Mouse (Mus musculus): ENCODE measurements at regions not wholly inside any gene's neighbourhood (a gene's known extent, or its start where the extent isn't known, plus 50 kb on each side); places are given as distances from the start of the nearest gene placed in this dataset.

DNA sequence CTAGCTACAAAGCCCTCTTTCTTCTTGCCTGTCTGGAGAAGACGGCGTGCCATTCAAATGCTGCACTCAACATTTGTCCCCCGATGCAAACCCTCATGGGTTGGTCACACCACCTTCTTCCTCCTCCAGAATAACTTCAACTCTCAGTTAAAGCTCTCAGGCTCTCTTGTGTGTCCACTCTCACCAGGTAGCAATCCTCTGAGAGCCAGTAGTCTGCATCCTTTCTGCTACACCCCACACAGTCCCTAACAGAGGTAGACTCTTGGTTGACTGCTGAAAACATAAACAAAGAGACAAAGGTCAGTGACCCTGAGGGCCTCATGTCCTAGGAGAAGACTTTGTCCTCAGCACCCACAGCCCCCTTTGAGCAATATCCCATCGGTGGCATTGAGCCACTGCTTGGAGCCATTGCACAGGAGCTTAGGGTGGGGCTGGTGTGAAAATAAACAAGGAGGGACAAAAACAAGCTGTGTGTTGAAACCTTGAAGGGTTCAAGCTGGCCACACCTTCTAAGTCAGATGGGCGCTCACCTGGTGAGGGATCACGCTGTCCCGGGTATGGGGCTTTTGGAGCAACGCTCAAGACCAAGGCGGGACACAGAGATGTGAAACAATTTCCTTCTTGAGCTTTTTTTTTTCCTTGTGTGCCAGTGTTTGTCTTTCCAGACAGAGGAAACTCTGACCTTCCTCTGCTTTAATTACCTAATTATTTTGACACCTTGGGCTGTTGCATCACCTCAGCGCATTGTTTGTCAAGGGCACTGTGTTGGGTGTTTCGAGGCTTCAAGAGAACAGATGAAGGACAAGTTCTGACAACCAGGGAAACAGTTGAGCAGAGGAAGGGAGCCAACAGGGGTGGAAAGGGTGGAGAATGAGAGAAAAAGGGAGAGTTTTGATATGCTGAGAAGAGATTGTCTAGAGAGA, 101.4 kb upstream of the Bcl6 start:
- no peak for DNase-seq

DNA sequence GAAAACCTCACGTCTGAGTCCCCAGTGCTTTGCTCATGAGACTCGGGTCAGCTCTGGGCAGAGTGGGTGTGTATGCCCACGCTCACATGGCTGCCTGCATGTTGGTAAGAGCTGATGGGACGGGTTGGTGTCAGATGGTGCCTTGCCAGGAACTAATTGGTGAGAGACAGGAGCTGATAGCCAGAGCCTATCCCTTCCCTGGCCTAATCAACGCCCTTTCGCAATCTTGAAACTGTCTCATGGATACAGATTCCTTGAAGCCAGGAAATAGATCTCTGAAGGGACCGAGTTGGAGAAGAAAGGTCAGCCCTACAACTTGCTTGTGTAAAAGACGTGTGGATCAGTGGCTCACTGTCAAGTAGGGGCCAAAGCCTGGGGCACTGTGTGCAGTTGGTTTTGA, 95.3 kb upstream of the Bcl6 start:
- no peak for DNase-seq

- DNase-seq: no peak
Observed at GRCm38 (mm10) chr16:24080471-24080870, 91.8 kb upstream of the Bcl6 start.

GRCm38 (mm10) chr16:24078622-24079021, 90.0 kb upstream of the Bcl6 start:
- DNase-seq: no peak

DNA sequence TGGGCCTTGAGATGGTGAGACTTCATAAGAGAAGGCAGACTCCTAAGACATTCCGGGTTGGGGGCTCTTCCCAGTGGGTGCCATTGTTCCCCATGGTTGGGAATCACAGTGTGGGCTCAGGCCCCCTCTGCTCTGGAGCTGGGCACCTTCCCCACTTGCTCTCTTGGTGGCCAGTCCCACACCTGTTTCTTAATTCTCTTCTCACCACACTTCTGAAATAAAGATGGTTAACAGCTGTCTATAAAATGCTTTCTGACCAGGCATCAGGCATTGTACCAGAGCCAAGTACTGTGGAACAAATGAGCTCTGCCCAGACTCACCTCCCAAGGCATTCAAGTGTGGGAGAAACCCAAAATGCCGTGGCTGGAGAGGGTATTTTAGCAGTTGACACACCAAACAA, 88.8 kb upstream of the Bcl6 start:
- DNase-seq: no peak

DNA sequence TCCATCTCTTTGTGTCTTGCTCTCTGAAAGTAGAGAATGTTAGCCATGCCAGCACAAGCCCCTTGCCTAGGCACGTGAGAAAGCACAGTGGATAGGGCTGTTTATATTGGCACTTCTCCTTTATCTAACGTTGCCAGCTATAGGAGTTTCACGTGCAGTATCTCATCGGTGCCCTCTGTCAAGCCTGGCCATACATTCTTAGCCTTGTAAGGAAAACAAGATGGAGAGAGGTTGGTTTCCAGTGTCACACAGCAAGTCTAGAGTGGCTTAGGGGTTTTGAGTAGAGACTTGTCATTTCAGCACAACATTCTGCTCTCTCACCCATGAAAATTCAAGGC, 88.1 kb upstream of the Bcl6 start:
- no peak for DNase-seq

DNA sequence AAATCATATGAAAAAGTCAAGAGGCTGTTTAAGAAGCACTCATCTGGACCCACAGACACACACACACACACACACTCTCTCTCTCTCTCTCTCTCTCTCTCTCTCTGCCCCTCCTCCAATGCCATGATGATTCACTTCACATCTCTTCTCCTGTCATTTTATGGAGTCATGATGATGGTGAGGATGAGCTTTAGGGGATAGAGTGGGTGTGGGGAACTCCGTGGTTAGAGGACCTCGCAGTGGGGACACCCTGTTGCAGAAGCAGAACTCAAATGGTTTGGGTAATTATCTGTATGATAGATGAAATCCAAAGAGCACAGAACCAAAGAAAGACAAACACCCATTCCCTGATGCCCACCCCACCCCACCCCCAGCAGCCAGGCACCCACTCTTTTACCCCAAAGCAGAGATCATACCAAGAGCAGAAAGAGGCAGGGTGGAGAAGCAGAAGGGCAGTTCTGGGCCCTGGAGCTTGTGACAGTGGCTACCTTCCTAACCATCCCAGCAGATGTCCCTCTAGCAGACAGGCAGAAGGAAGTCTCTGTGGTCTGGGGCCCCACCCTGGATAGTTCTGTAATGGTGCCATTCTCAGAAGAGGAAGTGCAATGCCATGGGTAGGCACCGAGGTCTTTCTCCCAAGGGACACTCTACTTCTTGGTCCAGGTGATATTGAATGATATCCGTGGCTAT, 87.6 kb upstream of the Bcl6 start:
- no peak for DNase-seq

GRCm38 (mm10) chr16:24073613-24074244, 85.1 kb upstream of the Bcl6 start:
- no peak for DNase-seq

DNA sequence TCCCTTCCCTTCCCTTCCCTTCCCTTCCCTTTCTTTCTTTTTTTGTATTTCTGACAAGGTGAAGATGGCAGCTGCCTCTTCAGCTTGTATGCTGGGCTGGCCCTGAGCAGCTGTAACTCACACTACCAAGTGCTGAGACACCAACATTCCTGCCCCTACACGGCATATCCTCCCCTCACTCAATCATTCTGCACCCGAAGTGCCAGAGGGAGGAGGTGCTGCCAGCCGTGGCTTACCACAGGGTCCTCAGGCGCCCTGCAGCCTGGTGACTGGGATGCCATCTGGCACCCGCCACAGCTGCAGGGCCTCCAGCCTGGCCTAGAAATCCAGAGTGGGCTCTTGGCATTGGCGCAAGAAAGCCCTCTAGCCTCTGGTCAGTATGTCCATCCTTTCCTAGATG, 84.4 kb upstream of the Bcl6 start:
- no peak for DNase-seq

- no peak for DNase-seq
Observed at GRCm38 (mm10) chr16:24069411-24069810, 80.8 kb upstream of the Bcl6 start.

- DNase-seq: no peak
Observed at GRCm38 (mm10) chr16:24068250-24068813, 79.7 kb upstream of the Bcl6 start.

DNA sequence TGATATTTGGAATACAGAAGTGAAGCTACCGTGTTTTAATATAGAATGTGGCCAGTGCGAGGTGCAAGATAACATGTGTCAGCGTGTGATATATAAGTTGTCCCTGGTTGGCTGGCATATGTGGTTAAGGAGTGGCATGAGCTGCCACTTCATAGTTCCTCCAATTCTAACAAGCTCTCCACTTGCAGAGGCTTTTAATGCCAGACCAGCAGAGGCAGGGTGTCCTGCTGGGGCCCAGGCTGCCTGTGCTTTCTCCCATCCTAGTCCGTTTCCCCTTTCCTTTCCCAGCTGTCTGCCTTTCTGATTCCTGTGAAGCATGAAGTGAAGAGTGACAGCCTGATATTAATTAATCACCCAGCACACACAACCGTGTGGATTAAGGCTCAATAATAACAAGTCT, 73.7 kb upstream of the Bcl6 start:
- no peak for DNase-seq

DNA sequence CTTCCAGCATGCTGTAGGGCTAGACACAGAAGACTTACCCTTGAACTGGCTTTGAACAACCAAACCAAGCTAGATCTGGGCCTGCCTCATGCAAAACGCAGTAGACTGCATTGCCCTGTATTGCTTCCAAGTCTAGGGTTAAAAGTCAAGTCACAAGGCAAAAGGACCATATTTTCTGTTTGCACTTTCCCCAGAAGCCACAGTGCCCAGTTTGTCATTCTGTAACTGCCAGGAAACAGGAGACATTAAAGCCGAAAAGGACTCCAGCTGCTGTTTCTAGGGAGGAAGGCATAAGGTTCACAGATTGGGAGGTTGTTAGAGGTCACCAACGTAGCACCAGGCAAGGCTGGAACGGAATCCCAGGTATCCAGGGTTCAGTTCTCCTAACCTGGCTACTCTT, 72.8 kb upstream of the Bcl6 start:
- no peak for DNase-seq

DNA sequence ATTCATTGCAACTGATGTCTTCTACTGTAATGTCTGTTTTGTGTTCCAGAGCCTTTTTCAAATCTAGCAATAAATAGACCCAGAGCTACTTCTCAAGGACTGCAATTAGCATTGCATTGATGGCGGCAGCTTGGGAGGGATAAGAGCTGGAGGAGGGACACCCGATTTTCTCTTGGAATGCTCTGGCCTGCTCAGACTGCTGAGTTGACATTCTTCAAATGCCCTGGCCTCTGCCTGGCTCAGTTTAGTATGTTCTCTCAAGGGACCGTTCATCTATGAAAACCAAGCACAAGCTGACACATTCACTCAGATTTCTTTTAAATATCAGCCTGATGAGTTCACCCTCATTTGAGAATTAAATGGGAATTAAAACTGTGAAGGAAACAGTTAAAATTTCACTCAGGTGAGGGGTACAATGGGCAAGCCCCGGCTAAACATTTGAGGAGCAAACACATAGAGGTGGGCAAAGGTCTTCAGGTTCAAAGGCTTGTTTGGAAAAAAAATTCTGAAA, 70.5 kb upstream of the Bcl6 start:
- DNase-seq: no peak

GRCm38 (mm10) chr16:24056885-24057531, 68.4 kb upstream of the Bcl6 start:
- DNase-seq: no peak

DNA sequence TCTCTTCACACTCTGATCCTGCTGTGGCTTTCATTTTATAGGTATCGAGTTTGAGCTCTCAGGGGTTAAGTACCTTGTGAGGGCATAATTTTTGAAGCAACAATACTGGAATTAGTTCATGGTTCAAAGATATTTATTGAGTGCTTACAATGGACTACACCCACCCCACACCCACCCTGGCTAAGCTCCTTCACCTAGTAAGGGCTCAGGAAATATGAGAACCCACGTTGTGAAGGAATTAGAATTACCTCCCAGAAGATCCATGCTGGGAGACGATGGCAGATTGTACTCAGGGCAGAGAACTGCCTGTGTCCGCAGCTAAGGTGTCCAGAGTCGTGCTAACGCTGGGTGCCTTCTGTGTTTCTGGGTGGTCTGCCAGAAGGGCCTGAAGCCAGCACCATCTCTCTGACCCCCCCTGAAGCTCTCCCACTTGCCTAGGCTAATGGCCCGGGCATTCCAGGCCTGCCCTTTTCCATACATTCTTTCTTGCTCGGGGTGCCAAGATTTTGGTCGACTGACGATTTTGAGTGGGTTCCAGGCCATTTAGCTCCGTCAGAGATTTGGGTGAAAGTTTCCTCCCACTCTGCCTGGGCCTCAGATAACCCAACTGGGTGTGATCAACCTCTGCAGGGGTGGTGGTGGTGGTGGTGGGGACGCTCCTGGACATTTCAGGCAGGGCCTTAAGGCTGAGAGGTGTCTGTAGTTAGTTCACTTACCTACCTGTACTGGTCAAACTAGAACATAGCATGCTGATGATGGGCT, 67.7 kb upstream of the Bcl6 start:
- DNase-seq: no peak

- no peak for DNase-seq
Observed at GRCm38 (mm10) chr16:24054293-24054692, 65.6 kb upstream of the Bcl6 start.

DNA sequence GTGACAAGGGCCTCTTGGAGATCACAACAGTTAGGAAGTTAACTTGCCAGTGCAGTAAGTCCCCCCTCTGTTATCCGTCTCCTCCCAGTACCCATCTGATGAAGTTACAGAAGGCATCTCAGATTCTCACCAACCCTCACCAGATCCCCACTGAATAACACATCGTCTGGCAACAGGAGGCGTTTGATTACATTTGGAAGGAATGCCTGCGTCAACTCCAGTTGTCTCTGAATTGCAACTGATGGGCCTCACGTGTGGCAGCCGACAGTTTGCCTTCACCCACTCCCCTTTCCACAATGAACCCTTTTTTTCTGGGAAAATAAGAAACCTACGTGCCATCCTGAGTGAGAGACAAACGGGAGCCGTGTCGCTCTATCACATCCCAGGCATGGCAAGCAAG, 64.8 kb upstream of the Bcl6 start:
- peak; percentile 10 for DNase-seq

- DNase-seq: no peak
Observed at GRCm38 (mm10) chr16:24050856-24051640, 62.4 kb upstream of the Bcl6 start.

GRCm38 (mm10) chr16:24043779-24044178, 55.1 kb upstream of the Bcl6 start:
- no peak for DNase-seq

- DNase-seq: no peak
Observed at GRCm38 (mm10) chr16:24042977-24043376, 54.3 kb upstream of the Bcl6 start.
